Mouse (Mus musculus) telencephalon, adult 2 months (tissue): ENCODE results near the gene Etv2.

Experiments used
- DNase-seq: peaks from one replicate; pipeline ENCODE4 v3.0.0-alpha.2; 2011; ENCODE audit warnings: low read depth, low spot score

Etv2 gene

DNA sequence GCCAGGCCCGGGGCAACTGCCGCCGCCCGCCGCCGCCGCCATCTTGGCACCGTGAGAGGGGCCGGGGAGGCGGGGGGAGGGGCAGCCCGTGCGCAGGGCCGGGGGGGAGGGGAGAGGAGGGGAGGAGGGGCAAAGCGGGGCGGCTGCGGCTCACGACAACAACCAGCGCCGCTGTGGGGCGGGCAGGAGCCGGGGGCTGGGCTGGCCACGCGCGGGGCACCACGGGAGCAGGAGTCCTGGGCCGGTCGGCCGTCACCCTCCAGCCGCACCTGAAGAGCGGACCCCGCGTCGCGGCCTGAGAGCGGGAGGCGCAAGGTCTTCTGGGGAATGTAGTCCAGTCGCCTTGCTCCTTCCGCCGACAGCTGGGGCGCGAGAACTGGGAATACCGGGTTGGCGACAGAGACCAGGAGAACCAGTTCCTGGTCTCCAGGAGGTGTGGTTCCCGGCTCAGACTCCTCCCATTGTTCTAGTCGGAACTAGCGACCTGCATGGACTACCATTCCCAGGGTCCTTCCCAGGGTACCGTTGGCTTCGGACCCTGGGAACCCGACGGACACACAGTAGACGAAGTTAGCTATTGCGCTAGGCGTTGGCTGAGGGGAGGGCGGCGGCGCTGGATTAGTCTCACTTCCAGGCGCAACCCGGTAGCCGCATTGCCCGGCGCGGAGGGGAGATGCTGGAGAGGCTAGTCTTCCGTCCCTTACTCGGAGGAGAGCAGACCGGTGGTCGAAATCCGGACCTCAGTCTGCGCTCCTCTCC lies 46.8 kb downstream of the Etv2 start, which contains the start of gene Kmt2b:
TSS of gene Kmt2b (minus strand) at position 51 of the 759 bp plus-strand sequence.
- peak; percentile 97 for DNase-seq

DNA sequence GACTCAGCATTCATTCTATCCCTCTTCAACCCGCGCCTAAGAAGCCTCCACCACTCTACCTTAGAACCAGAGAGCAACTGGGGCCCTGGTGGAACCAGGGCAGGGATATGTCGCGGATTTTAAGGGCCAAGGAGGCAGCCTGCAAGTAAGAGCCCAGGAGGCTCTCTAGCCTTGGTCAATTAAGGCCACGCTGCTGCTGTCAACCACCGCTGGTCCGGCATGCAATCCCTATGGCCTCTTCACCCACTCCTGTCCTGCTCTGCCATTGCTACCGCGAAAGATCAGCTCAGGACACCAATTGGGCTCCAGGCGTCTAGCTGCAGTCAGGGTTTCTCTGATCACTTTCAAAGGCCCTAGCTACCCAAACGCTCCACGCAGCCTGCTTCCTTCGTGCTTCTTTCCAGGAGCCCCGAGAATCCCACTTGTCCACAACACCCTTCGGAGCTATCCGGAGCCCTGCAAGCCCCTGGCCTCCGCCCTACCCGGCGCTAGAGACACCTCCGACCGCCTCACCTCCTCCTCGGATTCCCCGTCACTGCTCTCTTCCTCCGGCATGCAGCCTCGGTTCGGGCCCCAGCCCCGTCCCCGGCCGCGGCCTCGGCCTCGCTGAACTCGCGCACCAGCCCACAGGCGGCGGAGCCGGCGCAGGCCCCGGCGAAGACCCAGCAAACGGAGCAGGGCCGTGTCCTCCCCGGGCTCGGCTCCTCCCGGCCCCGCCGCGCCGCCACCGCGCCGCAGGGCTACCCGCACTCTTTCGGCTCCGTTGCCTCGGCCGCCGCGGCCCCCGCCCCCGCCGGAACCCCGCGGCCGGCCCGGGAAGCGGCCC lies 47.6 kb downstream of the Etv2 start:
- no peak for DNase-seq

DNA sequence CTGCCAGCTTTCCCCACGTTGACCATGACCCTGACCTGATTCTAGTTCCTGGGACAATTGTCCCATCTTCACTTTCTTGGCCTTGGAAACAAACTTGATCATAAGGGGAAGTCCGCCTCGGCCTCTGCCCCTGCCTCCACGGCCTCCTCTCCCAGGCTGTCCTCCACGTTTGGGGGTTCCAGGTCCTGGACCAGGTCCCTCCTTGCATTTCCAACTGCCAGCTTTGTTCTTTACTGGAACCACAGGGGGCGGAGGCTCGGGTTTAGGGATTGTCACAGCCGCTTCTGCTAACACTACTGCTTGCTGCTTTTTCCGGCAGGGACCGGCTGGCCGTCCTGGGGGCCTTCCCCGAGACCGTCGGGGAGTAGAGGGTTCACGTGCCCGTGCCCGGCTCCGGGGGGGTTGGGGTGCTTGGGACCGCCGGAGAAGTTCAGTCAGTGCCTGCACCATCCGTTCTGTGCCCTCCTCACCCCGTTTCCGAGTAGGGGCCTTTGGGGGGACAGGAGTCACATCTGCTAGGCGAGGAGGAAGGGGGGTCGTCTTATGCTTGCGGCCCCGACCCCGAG lies 49.1 kb downstream of the Etv2 start:
- DNase-seq: no peak

DNA sequence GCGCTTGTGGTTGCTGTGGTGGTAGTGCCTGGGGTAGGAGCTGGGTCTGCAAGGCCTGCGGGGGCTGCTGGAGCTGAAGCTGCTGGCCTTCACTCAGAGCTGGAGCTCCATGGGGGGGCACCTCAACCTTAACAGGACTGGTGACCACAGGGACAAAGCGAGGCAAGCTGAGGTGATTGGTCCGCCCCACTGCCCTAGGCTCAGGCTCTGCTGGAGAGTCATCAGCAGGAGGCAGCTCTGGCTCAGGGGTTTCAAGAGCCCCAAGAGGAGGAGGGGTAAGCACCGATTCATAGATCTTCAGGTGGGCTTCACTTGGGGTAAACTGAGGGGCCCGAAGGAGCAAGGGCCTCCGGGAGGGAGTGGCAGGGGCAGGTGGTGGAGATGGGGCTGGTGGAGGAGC lies 50.5 kb downstream of the Etv2 start:
- no peak for DNase-seq

DNA sequence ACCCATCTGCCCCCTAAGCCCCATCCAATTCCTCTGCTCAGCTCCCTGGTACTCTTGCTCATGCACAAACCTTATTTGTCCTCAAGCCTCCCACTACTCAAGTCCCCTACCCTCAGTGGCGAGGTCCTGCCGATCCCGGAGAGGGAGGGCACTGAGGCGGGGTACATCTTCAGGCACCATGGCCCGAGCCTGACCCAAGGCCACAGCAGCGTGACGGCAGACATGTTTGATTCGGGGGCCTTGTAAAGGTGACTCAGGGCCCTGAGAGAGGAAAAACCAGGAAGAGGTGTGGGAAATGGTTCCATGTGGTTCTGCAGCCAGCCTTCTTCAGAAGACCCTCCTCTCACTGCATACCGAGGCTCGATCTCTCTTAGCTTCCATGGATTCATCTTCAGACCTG lies 51.3 kb downstream of the Etv2 start:
- DNase-seq: no peak
